Mouse (Mus musculus) thymus, adult 2 months (tissue): ENCODE results near the gene Adarb2. TPM values are rescaled to one million over a fixed set of nuclear protein-coding genes. Genes with fewer than 3 reads are reported as not detected.
A peak's percentile ranks its signal among the peaks of the same experiment; 100 is the strongest.

Experiments used
- DNase-seq: peaks from one replicate; pipeline ENCODE4 v3.0.0; 2021
- H3K27ac ChIP-seq: fragments of 200-500 bp; 2 replicates; pipeline ENCODE4 v1.5.1; 2012; ENCODE audit warnings: low read length, control low read depth; ENCODE audit not compliant: control insufficient read depth, insufficient read depth
- H3K27me3 ChIP-seq: fragments of 200-500 bp; 2 replicates; pipeline ENCODE4 v1.6.1; 2012; ENCODE audit warnings: mild to moderate bottlenecking, low read length, moderate library complexity, mixed read lengths; ENCODE audit not compliant: control insufficient read depth, insufficient read depth
- H3K36me3 ChIP-seq: fragments of 200-500 bp; 2 replicates; pipeline ENCODE4 v1.6.1; 2012; ENCODE audit warnings: mild to moderate bottlenecking, low read length, moderate library complexity; ENCODE audit not compliant: control insufficient read depth, insufficient read depth
- H3K4me1 ChIP-seq: fragments of 200-500 bp; replicated peaks from 2 replicates; pipeline ENCODE4 v1.6.1; 2012; ENCODE audit warnings: low read length; ENCODE audit not compliant: control insufficient read depth, insufficient read depth
- H3K4me3 ChIP-seq: fragments of 200-500 bp; 2 replicates; pipeline ENCODE4 v1.5.1; 2012; ENCODE audit warnings: mild to moderate bottlenecking, low read length, control low read depth, moderate library complexity; ENCODE audit not compliant: control insufficient read depth, insufficient read depth
- CTCF ChIP-seq: fragments of 200-500 bp; IDR thresholded peaks from 2 replicates; pipeline ENCODE4 v1.5.1; 2012; ENCODE audit warnings: mild to moderate bottlenecking, control low read depth, low read length, moderate library complexity, borderline replicate concordance; ENCODE audit not compliant: control insufficient read depth, poor library complexity, insufficient read depth; ENCODE audit errors: extremely low read depth
- POLR2A ChIP-seq: fragments of 200-500 bp; IDR thresholded peaks from 2 replicates; pipeline ENCODE4 v1.6.1; 2012; ENCODE audit warnings: mild to moderate bottlenecking, low read length, control low read depth, moderate library complexity; ENCODE audit not compliant: control insufficient read depth, poor library complexity, insufficient read depth; ENCODE audit errors: extremely low read depth
- WGBS: fragments of 180-500 bp; shearing (Covaris S2); methylation state at CpG from one replicate; pipeline ENCODE4 v1.1.7; 2018; 5-methylcytosine and 5-hydroxymethylcytosine counted together
- polyA plus RNA-seq: library from polyadenylated mRNA; depleted of rRNA; stranded (reverse); fragments of >200 nt; gene quantifications from 2 replicates; pipeline ENCODE4 v1.2.3, GENCODE M21; 2012

The Adarb2 gene
- polyA plus RNA-seq, 1 experiment = not detected

DNA sequence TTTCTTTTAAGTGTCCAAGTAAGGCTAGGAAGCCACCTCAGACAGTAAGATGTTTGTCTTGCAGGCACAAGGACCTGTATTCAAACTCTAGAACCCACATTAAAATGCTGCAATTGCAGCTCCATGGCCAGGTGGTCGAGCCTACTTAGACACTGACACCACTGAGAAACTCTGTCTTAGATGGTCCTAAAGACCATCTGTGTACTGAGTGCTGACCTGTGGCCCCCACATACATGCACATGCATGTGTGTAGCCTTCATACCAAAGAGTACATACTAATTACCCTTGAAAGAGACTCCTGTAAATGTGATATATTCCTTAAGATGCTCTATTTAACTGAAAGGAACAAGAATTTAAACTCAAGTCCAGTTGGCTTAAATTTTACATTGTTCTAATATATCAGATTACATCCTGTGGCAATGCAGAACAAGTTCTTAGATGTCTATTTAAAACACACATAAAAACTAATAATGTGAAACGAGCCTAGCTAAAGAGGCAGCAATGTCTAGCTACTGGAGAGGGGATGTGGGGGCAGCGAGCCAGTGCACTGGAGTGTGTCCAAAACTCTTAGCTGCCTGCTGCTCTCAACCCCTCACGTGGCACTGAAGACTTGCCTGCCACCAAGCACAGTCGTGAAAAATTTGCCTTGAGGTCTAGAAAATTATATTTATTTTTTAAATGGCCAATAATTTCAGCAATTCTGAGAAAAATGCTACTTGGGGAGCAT lies 534.6 kb downstream of the Adarb2 start:
- no peaks in the 10 kb centered on the region for H3K27me3 ChIP-seq
- DNase-seq = no peak
- H3K4me3 ChIP-seq = no peak overlapping the region
- no peaks in the 10 kb centered on the region for H3K36me3 ChIP-seq
- peaks cover 3% of the 10 kb centered on the region for H3K4me1 ChIP-seq
- TF ChIP-seq CTCF = no peak
- no peak for TF ChIP-seq POLR2A
- 70% methylated on average over 5 of the region's 5 CpGs for WGBS
- no peak overlapping the region for H3K27ac ChIP-seq

DNA sequence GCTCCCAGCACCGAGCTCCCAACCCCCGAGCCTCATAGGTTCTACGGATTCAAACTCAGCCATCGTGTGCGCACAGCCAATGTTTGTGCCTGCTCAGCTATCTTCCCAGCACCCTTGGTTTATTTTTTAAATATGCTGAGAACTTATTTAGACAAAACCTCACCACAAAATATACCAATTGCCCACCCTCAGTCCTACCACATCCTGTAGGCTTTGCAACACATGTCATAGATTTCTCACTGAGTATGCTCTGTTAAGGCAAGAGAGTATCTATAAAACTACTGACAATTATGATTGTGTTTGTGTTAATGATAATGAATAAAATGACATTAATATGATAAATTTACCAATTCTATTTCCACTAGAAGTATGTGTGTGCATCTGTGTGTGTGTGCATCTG lies 540.1 kb downstream of the Adarb2 start:
- H3K4me3 ChIP-seq = no peak overlapping the region
- peaks cover 6% of the 10 kb centered on the region for H3K4me1 ChIP-seq
- no peak for DNase-seq
- 21% methylated on average over 5 of the region's 5 CpGs for WGBS
- TF ChIP-seq POLR2A (no peak), CTCF (no peak)
- H3K27me3 ChIP-seq = no peaks in the 10 kb centered on the region
- H3K27ac ChIP-seq = no peak overlapping the region
- H3K36me3 ChIP-seq = no peaks in the 10 kb centered on the region

DNA sequence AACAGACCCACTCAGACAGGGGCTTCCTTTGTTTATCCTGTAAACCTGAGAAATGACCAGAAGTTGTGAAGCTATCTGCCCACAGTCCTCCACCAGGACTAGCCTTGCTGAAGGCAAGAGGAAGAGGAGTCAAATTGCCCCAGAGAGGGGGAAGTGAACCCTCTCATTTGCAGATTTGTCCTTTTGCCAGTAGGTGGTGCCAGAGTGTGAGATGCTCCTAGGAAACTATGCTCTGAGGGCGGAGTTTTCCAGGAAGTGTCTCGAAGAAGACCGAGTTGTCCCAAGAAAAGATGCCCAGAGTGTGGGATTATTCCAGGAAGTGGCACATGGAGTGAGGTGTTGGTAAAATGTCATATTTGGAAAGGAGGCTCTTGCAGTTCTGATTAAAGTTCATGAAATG lies 541.9 kb downstream of the Adarb2 start:
- Histone ChIP-seq H3K36me3 (no peaks in the 10 kb centered on the region), H3K4me1 (peaks cover 6% of the 10 kb centered on the region), H3K4me3 (no peak overlapping the region), H3K27me3 (no peaks in the 10 kb centered on the region), H3K27ac (no peak overlapping the region)
- 66% methylated on average over 3 of the region's 3 CpGs for WGBS
- TF ChIP-seq CTCF = no peak
- TF ChIP-seq POLR2A = no peak
- DNase-seq = peak; percentile 17

DNA sequence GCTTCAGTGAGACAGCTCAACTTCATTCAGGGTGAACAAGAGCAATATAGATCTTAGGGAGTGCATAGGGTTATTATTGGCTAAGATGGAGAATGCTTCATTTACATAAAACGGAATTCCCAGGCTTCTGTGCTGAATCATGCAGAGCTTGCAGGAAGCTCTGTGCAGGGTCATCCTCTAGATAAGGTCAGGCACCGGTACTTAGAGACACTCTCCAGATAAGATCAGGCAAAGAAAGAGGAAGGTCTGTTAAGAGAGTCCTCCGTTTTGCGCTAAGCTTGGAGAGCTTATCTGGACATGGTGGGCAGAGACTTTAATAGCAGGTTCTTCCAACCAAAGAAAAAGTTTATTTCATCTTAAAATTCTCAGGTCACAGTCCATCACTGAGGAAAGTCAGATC lies 542.9 kb downstream of the Adarb2 start:
- TF ChIP-seq POLR2A (no peak), CTCF (no peak)
- WGBS = 56% methylated on average over 4 of the region's 4 CpGs
- H3K27ac ChIP-seq = no peak overlapping the region
- no peak overlapping the region for H3K4me3 ChIP-seq
- H3K27me3 ChIP-seq = no peaks in the 10 kb centered on the region
- peaks cover 6% of the 10 kb centered on the region for H3K4me1 ChIP-seq
- no peaks in the 10 kb centered on the region for H3K36me3 ChIP-seq
- no peak for DNase-seq

DNA sequence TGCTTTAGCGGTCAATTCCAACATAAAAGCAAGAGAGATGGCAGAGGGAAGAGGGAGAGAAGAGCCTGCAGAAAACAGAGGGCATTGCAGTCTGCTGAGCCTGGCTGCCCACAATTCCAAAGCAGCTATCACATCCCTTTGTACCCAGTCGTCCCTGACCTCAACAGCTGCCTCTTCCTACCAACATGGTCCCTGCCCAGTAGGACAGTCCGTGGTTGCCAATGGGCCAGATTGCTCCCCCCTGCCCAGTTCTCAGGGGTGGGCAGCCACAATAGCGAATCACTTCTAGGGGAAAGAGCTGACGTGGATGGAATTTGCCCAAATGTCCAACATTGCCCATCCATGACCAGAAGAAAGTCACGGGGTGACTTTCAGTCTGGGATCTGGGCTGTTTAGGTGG lies 546.8 kb downstream of the Adarb2 start:
- TF ChIP-seq POLR2A (no peak), CTCF (no peak)
- WGBS = 90% methylated on average over 6 of the region's 6 CpGs
- Histone ChIP-seq H3K4me1 (no peaks in the 10 kb centered on the region), H3K27ac (no peak overlapping the region), H3K36me3 (no peaks in the 10 kb centered on the region), H3K4me3 (no peak overlapping the region), H3K27me3 (no peaks in the 10 kb centered on the region)
- DNase-seq = no peak

DNA sequence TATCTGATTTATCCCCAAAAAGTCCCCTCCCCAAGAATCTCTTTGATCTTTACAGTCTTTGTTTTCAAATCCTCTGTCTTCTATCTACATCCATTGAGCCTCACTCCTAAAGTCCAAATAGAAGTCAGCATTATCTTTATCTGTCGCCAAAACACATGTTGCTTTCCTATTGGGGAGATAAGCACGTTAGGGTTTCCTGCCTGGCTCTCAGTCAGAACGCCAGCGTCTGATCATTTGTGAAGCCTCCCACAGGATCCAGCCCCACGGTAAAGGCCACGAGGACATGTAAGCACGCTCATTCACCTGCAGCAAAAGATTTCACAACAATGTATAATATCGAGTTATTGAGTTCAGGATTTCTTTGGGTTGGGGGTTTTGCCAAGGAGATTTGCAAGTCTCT lies 558.3 kb downstream of the Adarb2 start:
- WGBS = 34% methylated on average over 8 of the region's 8 CpGs
- DNase-seq = no peak
- no peaks in the 10 kb centered on the region for H3K27me3 ChIP-seq
- no peak overlapping the region for H3K4me3 ChIP-seq
- no peak for TF ChIP-seq CTCF
- no peak for TF ChIP-seq POLR2A
- H3K4me1 ChIP-seq = no peaks in the 10 kb centered on the region
- no peaks in the 10 kb centered on the region for H3K36me3 ChIP-seq
- no peak overlapping the region for H3K27ac ChIP-seq

DNA sequence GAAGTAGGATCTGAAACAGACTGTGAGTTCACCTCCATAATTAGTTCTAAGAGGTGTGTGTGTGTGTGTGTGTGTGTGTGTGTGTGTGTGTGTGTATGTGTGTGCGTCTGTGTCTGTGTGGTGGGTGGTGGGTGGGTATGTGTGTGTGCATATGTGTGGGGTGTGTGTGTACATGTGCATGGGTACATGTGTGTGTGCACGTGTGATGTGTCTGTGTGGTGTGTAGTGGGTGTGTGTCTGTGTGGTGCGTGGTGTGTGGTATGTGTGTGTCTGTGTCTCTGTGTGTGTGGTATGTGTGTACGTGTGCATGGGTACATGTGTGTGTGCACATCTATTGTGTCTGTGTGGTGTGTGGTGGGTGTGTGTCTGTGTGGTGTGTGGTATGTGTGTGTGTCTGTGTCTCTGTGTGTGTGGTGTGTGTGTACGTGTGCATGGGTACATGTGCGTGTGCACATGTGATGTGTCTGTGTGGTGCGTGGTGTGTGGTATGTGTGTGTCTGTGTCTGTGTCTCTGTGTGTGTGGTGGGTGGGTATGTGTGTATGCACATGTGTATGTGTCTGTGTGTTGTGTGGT lies 567.1 kb downstream of the Adarb2 start:
- Histone ChIP-seq H3K4me3 (no peak overlapping the region), H3K27me3 (no peaks in the 10 kb centered on the region), H3K4me1 (no peaks in the 10 kb centered on the region), H3K36me3 (no peaks in the 10 kb centered on the region), H3K27ac (no peak overlapping the region)
- 97% methylated on average over 7 of the region's 7 CpGs for WGBS
- no peak for DNase-seq
- TF ChIP-seq CTCF = no peak
- TF ChIP-seq POLR2A = no peak
